Mouse (Mus musculus) hindlimb bud, embryonic 11.5 days (tissue): ENCODE measurements around the gene Chst15.

Experiments
- DNase-seq: peaks from one replicate; pipeline ENCODE4 v3.0.0-alpha.2; 2012; ENCODE audit warnings: low read depth, low spot score; ENCODE audit errors: extremely low spot score

Gene Chst15

GRCm38 (mm10) chr7:132233732-132234131, 83.3 kb downstream of the Chst15 start:
- DNase-seq = no peak

- DNase-seq = no peak
Measured at GRCm38 (mm10) chr7:132232937-132233336, 84.1 kb downstream of the Chst15 start.

- no peak for DNase-seq
Measured at GRCm38 (mm10) chr7:132231476-132231875, 85.6 kb downstream of the Chst15 start.

- no peak for DNase-seq
Measured at GRCm38 (mm10) chr7:132230961-132231360, 86.1 kb downstream of the Chst15 start.

- no peak for DNase-seq
Measured at GRCm38 (mm10) chr7:132227075-132227640, 89.9 kb downstream of the Chst15 start.

GRCm38 (mm10) chr7:132226379-132227074, 90.5 kb downstream of the Chst15 start:
- DNase-seq = peak; percentile 92

GRCm38 (mm10) chr7:132223452-132224141, 93.4 kb downstream of the Chst15 start:
- DNase-seq = no peak

GRCm38 (mm10) chr7:132214031-132214430, 103.0 kb downstream of the Chst15 start:
- DNase-seq = no peak

- DNase-seq = no peak
Measured at GRCm38 (mm10) chr7:132213460-132213859, 103.6 kb downstream of the Chst15 start.

- DNase-seq = no peak
Measured at GRCm38 (mm10) chr7:132211920-132212701, 104.9 kb downstream of the Chst15 start.

GRCm38 (mm10) chr7:132210616-132211015, 106.4 kb downstream of the Chst15 start:
- no peak for DNase-seq

- no peak for DNase-seq
Measured at GRCm38 (mm10) chr7:132208946-132209651, 107.9 kb downstream of the Chst15 start.

- no peak for DNase-seq
Measured at GRCm38 (mm10) chr7:132204073-132204612, 112.9 kb downstream of the Chst15 start.

- no peak for DNase-seq
Measured at GRCm38 (mm10) chr7:132199686-132200085, 117.3 kb downstream of the Chst15 start.

GRCm38 (mm10) chr7:132198806-132199205, 118.2 kb downstream of the Chst15 start:
- no peak for DNase-seq

- no peak for DNase-seq
Measured at GRCm38 (mm10) chr7:132197817-132198475, 119.1 kb downstream of the Chst15 start.

GRCm38 (mm10) chr7:132196581-132196980, 120.4 kb downstream of the Chst15 start:
- DNase-seq = no peak

- DNase-seq = no peak
Measured at GRCm38 (mm10) chr7:132193606-132194005, 123.4 kb downstream of the Chst15 start.

GRCm38 (mm10) chr7:132187456-132187855, 129.6 kb downstream of the Chst15 start:
- no peak for DNase-seq
